Mouse (Mus musculus) lung, postnatal 36 days (tissue): ENCODE measurements around the gene Abca2.
A peak's percentile ranks its signal among the peaks of the same experiment; 100 is the strongest.
"Not testable (repeated sequence)": the region's sequence is repeated elsewhere in the genome, so short reads cannot be mapped to it uniquely, and the experiment has no call there.

Experiments
- DNase-seq: peaks from one replicate; pipeline ENCODE4 v3.0.0; 2022; ENCODE audit warnings: mixed read lengths

The Abca2 gene

DNA sequence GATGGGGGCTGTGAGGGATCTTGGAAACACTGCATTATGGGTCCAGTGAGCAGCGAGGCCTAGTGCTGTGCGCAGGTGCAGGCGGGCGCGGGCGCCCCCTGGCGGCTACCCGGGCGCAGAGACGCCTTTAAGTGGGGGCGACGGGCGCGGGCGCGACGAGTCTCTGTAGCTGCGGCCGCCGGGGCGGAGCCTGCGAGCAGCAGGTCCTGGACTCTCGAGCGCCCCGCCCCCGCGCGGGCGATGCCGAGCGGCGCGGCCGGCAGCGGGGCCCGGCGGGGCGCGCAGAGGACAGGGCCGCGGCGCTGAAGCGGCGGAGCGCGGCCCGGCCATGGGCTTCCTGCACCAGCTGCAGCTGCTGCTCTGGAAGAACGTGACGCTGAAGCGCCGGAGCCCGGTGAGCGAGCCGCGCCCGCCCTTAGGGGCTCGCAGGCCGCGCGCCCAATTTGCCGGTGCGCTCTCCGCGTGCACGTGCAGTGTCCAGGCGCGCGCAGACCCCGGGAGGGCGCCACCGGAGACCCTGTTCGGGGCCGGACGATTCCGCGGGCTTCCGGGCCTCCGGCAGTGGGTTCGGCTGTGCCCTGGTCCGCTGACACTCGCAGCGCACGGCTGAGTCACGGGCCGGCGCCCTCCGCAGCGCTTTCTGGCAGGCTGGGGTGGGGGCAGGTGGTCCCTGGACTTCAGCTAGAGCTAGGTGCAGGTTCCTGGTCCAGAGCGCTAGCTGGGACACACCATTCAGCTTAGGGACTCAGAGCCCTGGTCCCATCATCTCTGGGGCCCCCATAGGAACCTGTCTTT is at the start of gene Abca2:
TSS of gene Abca2 (plus strand) at position 262 of the 795 bp plus-strand sequence.
- peak; percentile 96 for DNase-seq

GRCm38 (mm10) chr2:25384492-25384891 is 44.0 kb upstream of the Abca2 start:
- DNase-seq: no peak

DNA sequence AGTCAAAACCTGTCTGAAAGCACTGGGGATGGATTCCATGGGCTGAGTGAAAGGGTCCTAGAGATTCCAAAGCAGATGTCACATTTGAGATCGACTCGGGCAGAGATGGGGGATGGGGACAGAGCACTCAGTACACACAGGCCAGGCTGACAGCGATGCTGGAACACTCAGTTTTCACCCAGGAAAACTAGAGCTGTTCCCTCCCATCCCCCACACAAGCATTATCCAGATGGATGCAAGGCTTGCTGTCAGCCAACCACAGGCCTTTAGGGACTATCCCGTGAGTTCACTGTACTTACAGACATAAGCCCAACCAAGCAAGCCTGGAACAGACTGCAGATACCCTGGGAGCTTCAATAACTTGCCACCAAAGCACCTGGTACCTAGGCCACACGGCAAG is 37.2 kb upstream of the Abca2 start:
- DNase-seq: no peak

- peak; percentile 23 for DNase-seq
Observed at GRCm38 (mm10) chr2:25394281-25395221, 34.0 kb upstream of the Abca2 start.

GRCm38 (mm10) chr2:25395721-25396596 is 32.5 kb upstream of the Abca2 start, which contains the start of gene Entpd2:
TSS of gene Entpd2 (plus strand) at chr2:25395874.
- peak; percentile 53 for DNase-seq

GRCm38 (mm10) chr2:25396597-25396983 is 31.9 kb upstream of the Abca2 start:
- DNase-seq: no peak

- no peak for DNase-seq
Observed at GRCm38 (mm10) chr2:25397010-25397409, 31.5 kb upstream of the Abca2 start.

DNA sequence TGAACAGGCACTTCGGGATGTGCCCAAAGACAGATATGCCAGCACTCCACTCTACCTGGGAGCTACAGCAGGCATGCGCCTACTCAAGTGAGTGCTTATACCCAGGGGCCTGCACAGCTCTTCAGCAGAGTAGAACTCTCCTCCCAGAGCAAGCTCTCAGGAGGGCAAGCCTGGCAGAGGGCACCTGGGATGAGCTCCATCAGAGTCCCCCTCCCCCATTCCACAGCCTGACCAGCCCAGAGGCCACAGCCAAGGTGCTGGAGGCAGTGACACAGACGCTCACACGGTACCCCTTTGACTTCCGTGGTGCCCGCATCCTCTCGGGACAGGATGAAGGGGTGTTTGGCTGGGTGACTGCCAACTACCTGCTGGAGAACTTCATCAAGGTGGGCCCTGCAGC is 30.4 kb upstream of the Abca2 start:
- DNase-seq: no peak

GRCm38 (mm10) chr2:25399051-25399450 is 29.5 kb upstream of the Abca2 start, which contains the start of gene Npdc1:
TSS of gene Npdc1 (plus strand) at chr2:25399351.
- no peak for DNase-seq

- DNase-seq: no peak
Observed at GRCm38 (mm10) chr2:25400291-25400690, 28.2 kb upstream of the Abca2 start.

DNA sequence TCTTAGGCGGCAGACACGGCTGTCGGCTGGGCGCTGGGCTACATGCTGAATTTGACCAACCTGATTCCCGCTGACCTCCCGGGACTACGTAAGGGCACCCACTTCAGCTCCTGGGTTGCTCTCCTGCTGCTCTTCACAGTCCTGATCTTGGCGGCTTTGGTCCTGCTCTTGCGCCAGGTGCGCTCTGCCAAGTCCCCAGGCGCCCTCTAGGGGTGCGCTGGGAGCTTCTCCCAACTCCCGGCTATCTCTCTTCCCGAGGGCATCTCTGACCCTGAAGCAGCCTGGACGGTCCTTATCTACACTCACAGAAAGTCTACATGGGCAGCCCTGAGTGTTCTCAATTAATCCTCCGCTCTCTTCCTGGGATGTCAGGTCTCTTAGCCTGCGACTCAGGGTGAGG is 27.7 kb upstream of the Abca2 start:
- peak; percentile 80 for DNase-seq

DNA sequence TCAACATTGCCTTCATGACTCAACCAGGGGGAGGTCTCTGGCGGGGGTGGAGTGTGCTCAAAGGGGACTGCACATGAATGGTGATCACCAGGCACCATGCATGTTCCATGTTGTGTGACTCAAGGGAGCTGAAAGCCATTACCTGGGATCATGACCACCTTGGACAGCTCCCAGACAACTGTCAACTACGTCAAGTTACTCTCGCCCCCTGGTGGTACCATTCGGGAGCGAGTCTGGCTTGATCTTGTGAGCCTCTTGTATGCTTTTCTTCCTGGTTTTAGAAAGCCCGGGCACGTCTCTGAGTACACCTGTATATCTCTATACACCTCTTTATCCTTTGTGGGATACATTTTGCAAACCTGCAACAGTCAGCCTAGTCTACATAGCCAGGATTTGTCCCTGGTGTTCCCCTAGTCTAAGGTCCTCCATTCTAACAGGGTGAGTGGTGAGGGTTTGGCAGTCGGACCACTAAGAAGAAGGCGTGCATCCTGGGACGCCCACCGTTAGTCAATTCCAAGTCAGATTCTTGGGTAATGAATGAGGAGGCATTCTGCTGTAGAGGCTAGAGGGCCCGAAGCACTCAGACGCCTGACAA is 26.0 kb upstream of the Abca2 start:
- DNase-seq: peak; percentile 92

DNA sequence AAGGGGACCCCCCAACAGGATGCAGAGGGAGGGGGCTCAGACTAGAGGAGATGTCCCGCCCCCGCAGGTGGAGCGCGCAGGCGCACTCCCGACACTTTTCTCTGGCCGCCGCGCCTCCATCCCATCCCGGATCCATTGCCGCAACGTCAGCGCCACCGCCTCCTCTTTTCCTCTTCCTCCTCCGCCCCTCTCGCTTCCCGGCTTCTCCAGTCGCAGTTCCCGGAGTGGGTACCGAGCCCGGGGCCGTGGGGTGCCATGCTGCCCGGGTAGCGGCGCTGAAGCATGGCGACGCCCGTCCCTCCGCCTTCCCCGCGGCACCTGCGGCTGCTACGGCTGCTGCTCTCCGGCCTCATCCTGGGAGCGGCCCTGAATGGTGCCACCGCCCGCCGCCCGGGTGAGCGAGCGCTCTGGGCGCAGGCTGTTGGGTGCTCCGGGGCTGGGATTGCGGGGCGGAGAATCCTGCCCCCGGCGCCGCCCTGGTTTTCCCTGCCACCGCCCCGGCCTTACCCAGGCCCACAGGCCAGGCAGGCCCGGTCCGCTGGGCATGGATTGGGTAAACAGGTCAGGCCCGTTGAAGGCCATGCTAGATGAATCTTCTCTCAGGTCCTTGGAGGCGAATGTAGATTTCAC is 25.4 kb upstream of the Abca2 start:
- peak; percentile 83 for DNase-seq

- no peak for DNase-seq
Observed at GRCm38 (mm10) chr2:25403994-25404393, 24.5 kb upstream of the Abca2 start.

- no peak for DNase-seq
Observed at GRCm38 (mm10) chr2:25408908-25409307, 19.6 kb upstream of the Abca2 start.

DNA sequence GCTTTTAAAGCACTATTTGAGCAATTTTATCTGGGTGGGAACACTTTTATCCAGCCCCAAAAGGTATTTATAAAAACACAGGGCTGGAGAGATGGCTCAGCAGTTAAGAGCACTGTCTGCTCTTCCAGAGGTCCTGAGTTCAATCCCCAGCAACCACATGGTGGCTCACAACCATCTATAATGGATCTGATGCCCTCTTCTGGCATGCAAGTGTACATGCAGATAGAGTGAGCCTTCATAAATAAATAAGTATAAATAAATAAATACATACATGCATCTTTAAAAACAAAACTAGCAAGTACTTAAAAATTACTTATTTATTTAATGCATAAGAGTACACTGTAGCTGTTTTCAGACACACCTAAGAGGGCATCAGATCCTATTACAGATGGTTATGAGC is 15.1 kb upstream of the Abca2 start:
- DNase-seq: not testable (repeated sequence)

DNA sequence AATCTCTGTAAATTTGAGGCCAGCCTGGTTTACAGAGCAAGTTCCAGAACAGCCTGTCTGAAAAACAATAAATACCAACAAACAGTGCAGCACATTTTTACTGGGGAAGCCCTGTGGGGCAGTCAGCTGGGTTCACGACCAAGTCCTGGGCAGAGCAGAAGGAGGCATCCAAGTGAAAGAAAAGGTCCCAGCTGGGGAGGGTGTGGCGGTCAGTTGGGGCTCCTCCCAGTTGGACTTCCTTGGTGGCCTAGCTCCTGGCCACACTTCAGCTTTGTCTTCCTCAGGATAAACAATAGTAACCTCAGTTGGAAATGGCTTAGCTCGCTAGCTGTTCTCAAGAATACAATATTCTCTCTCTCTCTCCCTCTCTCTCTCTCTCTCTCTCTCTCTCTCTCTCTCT is 11.1 kb upstream of the Abca2 start:
- peak; percentile 44 for DNase-seq

DNA sequence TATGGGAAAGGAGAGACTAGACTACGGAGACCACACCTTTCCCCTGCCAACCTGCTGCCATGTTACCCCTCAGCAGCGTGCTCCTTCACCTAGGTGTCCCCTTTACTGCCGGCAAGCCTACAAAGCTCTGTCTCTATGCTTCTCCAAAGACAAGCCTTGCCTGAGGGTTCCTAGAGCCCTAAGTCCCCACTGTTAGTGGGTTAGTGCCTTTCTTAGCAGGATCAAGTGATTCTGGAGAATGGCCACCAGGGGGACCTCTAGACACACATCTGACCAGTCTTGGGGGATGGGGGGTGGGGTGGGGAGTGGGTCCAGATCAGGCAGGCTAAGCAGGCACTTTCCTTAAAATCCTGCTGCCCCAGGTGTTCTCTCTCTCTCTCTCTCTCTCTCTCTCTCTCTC is 6.6 kb upstream of the Abca2 start:
- DNase-seq: peak; percentile 65

DNA sequence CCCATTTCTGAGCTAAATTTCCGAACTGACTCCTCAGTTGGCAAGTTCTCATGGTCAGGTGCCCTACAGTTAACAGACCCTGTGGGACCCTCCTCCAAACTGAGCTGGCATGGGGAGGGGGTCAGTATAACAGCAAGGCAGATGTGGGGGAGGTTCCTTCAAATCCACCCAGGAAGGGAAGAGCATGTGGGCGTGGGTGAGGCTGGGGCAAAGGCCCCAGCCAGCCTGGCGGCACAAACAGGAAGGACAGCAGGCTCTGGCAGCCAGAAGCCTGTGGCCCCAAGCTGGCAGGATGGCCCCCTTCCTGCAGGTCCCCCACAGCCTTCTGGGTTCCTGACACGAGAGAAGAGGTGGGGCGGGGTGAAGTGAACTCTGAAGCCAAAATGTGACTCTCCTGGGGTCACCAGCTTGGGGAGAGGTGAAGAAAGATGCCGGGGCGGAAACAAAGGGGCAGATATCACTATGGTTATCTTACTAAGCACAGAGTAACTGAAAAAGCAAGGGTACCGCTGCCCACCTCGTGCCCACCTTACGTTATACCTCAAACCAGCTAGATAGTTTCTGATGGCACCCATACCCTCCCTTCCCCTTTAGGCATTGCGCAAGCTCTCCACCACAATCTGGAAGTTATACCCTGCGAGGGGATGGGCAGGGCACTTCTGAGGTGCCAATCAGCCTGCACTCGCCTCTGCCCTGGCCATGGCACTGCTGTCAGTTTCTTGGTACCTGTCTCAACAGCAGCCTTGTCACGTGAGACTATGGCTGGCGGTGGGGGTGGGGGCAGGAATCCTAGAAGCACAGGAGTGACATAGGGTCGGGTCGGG is 5.7 kb upstream of the Abca2 start, which contains the start of gene Fut7:
TSS of gene Fut7 (plus strand) at position 681 of the 824 bp plus-strand sequence.
- DNase-seq: peak; percentile 68

- no peak for DNase-seq
Observed at GRCm38 (mm10) chr2:25423626-25424025, 4.9 kb upstream of the Abca2 start.

GRCm38 (mm10) chr2:25425481-25425880 is 3.0 kb upstream of the Abca2 start:
- DNase-seq: no peak
